Mouse (Mus musculus) embryo, embryonic 11.5 days (tissue): ENCODE data around the gene Crx.

ENCODE experiments used
- DNase-seq: peaks from one replicate; pipeline ENCODE4 v3.0.0-alpha.2; 2012; ENCODE audit warnings: low read depth, low spot score

Crx gene

GRCm38 (mm10) chr7:15864104-15864503 lies 15.7 kb downstream of the Crx start:
- DNase-seq = no peak

GRCm38 (mm10) chr7:15859657-15860056 lies 20.1 kb downstream of the Crx start:
- DNase-seq = no peak

- DNase-seq = no peak
Measured at GRCm38 (mm10) chr7:15839578-15839977, 40.2 kb downstream of the Crx start, which contains the start of gene Obox6. Obox6 (minus strand) TSS chr7:15839678.
